In genomic region chr4:95850044-95850739, GRCm38 (mm10) we compare ENCODE assay signal across 16 mouse cellular contexts.
DNase-seq lines count a peak whose midpoint lies in the region; ATAC-seq and TF ChIP-seq lines count a peak whose summit lies in the region.
"Had no signal": no experiment of that assay in that cellular context is flagged by ENCODE, and none has a peak within 500 bp of the region (broad histone marks: within the 10 kb centered on the region; RNA-seq: fewer than 3 reads in every experiment).

No protein-coding gene starts in this region.

- ATAC-seq in liver, embryonic 14.5 days (ENCODE audit: insufficient read depth), result no peak
- peak; percentile 81 for ATAC-seq in megakaryocyte progenitor cell, adult 5-6 weeks (replicated peaks; ENCODE audit: poor library complexity)
- no peak for ATAC-seq in midbrain, embryonic 14.5 days (ENCODE audit: low FRiP score, low TSS enrichment)
- ATAC-seq: midbrain, embryonic 13.5 days had no signal

- WGBS in liver, embryonic 14.5 days (ENCODE audit: insufficient replicate concordance), result 22% methylated on average over 6 of the region's 6 CpGs
- 93% methylated on average over 6 of the region's 6 CpGs for WGBS in midbrain, embryonic 14.5 days

- peak in 2 of 3 experiments; percentile 4 to 11 for DNase-seq in liver, embryonic 14.5 days (ENCODE audit: low read depth in 3 of 3, low spot score in 3 of 3)
- DNase-seq in liver, result no peak
- peak; percentile 58 for DNase-seq in CH12.LX (ENCODE audit: extremely low read depth)
- peak; percentile 35 for DNase-seq in c-Kit-positive CD71-negative TER-119-negative erythroid progenitor cells, embryonic 14.5 days (ENCODE audit: low read depth)
- no peak for DNase-seq in midbrain, embryonic 14.5 days
- DNase-seq in cerebellum, adult 18-20 months, result no peak
- DNase-seq in retina, postnatal 1 day, result no peak
- DNase-seq: adrenal gland, postnatal 14 days; cerebellum, postnatal 25 days; gastrocnemius, postnatal 25 days; thymus, adult 18-20 months had no signal

- no peak for TF ChIP-seq EP300 in liver, embryonic 14.5 days (IDR thresholded peaks at IDR 0.05; ENCODE audit: low read depth)
- TF ChIP-seq EP300 in CH12.LX (IDR thresholded peaks at IDR 0.05; ENCODE audit: low read length), result peak; percentile 27; the same call in 1 of the 2 replicates

- peaks cover 0 to 8% of the 10 kb centered on the region in 2 experiments; a peak in 2 of 4 replicates for H3K4me1 ChIP-seq in liver, embryonic 14.5 days (replicated peaks; ENCODE audit: control insufficient read depth in 2 of 2, insufficient read depth in 2 of 2, low read length in 1 of 2)
- peaks cover 4 to 54% of the 10 kb centered on the region in 2 experiments for H3K4me1 ChIP-seq in CH12.LX (ENCODE audit: control insufficient read depth in 1 of 2, insufficient read depth in 2 of 2)
- no peaks in the 10 kb centered on the region for H3K4me1 ChIP-seq in midbrain, embryonic 14.5 days (ENCODE audit: control insufficient read depth, insufficient read depth, low read length)

- no peak for TF ChIP-seq POLR2A in CH12.LX (IDR thresholded peaks at IDR 0.05; ENCODE audit: low read depth, low read length)

- no peak overlapping the region for H3K27ac ChIP-seq in liver, embryonic 14.5 days
- H3K27ac ChIP-seq in CH12.LX (ENCODE audit: insufficient read depth, low read depth), result no peak overlapping the region
- no peak overlapping the region for H3K27ac ChIP-seq in midbrain, embryonic 14.5 days (replicated peaks; ENCODE audit: low read depth, low read length)
- H3K27ac ChIP-seq: embryonic facial prominence, embryonic 12.5 days; hindbrain, embryonic 12.5 days; midbrain, embryonic 13.5 days had no signal

- no peaks in the 10 kb centered on the region for H3K79me2 ChIP-seq in CH12.LX (replicated peaks; ENCODE audit: control insufficient read depth, extremely low read depth, insufficient read depth, poor library complexity, severe bottlenecking)

- no peaks in the 10 kb centered on the region for H3K9me3 ChIP-seq in liver, embryonic 14.5 days (ENCODE audit: control insufficient read depth, low read length)
- no peaks in the 10 kb centered on the region for H3K9me3 ChIP-seq in CH12.LX (replicated peaks; ENCODE audit: low read length)
- no peaks in the 10 kb centered on the region for H3K9me3 ChIP-seq in midbrain, embryonic 14.5 days (ENCODE audit: control insufficient read depth, low read length)
- H3K9me3 ChIP-seq: embryonic facial prominence, embryonic 12.5 days; heart, embryonic 15.5 days; hindbrain, embryonic 12.5 days; midbrain, embryonic 13.5 days had no signal

- no peak overlapping the region for H3K4me3 ChIP-seq in liver, embryonic 14.5 days (ENCODE audit: insufficient read depth in 1 of 2, low read depth in 2 of 2, low read length in 2 of 2)
- no peak overlapping the region for H3K4me3 ChIP-seq in CH12.LX (replicated peaks in 1 of 3; ENCODE audit: low read depth in 2 of 3, low read length in 2 of 3, poor library complexity in 1 of 3)
- H3K4me3 ChIP-seq in midbrain, embryonic 14.5 days (replicated peaks; ENCODE audit: low read depth, low read length), result no peak overlapping the region
- H3K4me3 ChIP-seq: embryonic facial prominence, embryonic 12.5 days; heart, embryonic 15.5 days; hindbrain, embryonic 12.5 days; midbrain, embryonic 13.5 days had no signal

- H3K9ac ChIP-seq in liver, embryonic 14.5 days (replicated peaks), result no peak overlapping the region
- no peak overlapping the region for H3K9ac ChIP-seq in CH12.LX (ENCODE audit: insufficient read depth, low read depth)
- no peak overlapping the region for H3K9ac ChIP-seq in midbrain, embryonic 14.5 days (replicated peaks; ENCODE audit: low read length)
- H3K9ac ChIP-seq: embryonic facial prominence, embryonic 12.5 days; heart, embryonic 15.5 days; hindbrain, embryonic 12.5 days; midbrain, embryonic 13.5 days had no signal

- no peak overlapping the region for H3K4me2 ChIP-seq in liver, embryonic 14.5 days (ENCODE audit: low read depth)
- no peak overlapping the region; the same call in 1 of the 2 replicates for H3K4me2 ChIP-seq in CH12.LX (ENCODE audit: insufficient read depth, low read depth, poor library complexity, severe bottlenecking)
- no peak overlapping the region for H3K4me2 ChIP-seq in midbrain, embryonic 14.5 days (ENCODE audit: low read length)
- H3K4me2 ChIP-seq: embryonic facial prominence, embryonic 12.5 days; heart, embryonic 15.5 days; hindbrain, embryonic 12.5 days; midbrain, embryonic 13.5 days had no signal

- dilution Hi-C loops in CH12.LX (cut with MboI; ENCODE audit: extremely low pct_ligation_motif_present, extremely low pct_unique_long_range_greater_than_20kb, low sequenced_read_pairs), result no loop called here

- H3K27me3 ChIP-seq in liver, embryonic 14.5 days (ENCODE audit: control insufficient read depth, insufficient read depth, low read length), result no peaks in the 10 kb centered on the region
- H3K27me3 ChIP-seq in CH12.LX (replicated peaks), result no peaks in the 10 kb centered on the region
- H3K27me3 ChIP-seq in midbrain, embryonic 14.5 days (ENCODE audit: control insufficient read depth, insufficient read depth, low read length), result no peaks in the 10 kb centered on the region
- H3K27me3 ChIP-seq: embryonic facial prominence, embryonic 12.5 days; heart, embryonic 15.5 days; hindbrain, embryonic 12.5 days; midbrain, embryonic 13.5 days had no signal

- no peaks in the 10 kb centered on the region for H3K36me3 ChIP-seq in liver, embryonic 14.5 days (replicated peaks; ENCODE audit: control insufficient read depth, insufficient read depth, low read depth)
- H3K36me3 ChIP-seq in CH12.LX (replicated peaks in 1 of 2; ENCODE audit: control insufficient read depth in 1 of 2, insufficient read depth in 1 of 2, low read length in 1 of 2), result no peaks in the 10 kb centered on the region
- H3K36me3 ChIP-seq in midbrain, embryonic 14.5 days (ENCODE audit: control insufficient read depth, insufficient read depth, low read length), result no peaks in the 10 kb centered on the region
- H3K36me3 ChIP-seq: embryonic facial prominence, embryonic 12.5 days; heart, embryonic 15.5 days; hindbrain, embryonic 12.5 days; midbrain, embryonic 13.5 days had no signal

- TF ChIP-seq RAD21 in CH12.LX (IDR thresholded peaks at IDR 0.05; ENCODE audit: low read depth, low read length), result no peak

- no peak for TF ChIP-seq CTCF in liver, embryonic 14.5 days (IDR thresholded peaks at IDR 0.05; ENCODE audit: low read depth)
- no peak for TF ChIP-seq CTCF in CH12.LX (conservative IDR thresholded peaks at IDR 0.05 in 1 of 2, IDR thresholded peaks at IDR 0.05 in 1 of 2; ENCODE audit: low read depth in 2 of 2, low read length in 2 of 2)

- in situ Hi-C loops in CH12.LX (cut with MboI; ENCODE audit: low pct_ligation_motif_present, low pct_unique_long_range_greater_than_20kb, low sequenced_read_pairs), result loop anchor here (25.0 kb wide), 1 partner anchor 288 kb away; the partner anchor contains the start of gene Fggy

TF ChIP-seq in CH12.LX, 34 proteins besides CTCF, POLR2A, EP300 and RAD21:
- TF ChIP-seq ZNF384 (IDR thresholded peaks at IDR 0.05; ENCODE audit: low read depth, low read length), result peak; percentile 94
- no peak for TF ChIP-seq ETS1 (conservative IDR thresholded peaks at IDR 0.05; ENCODE audit: low read depth, low read length)

Comparison
In these comparisons a context has a peak if more than half of its experiments do, and no peak if none do; other contexts are left out.
1. DNase-seq: peak in liver, embryonic 14.5 days (2 of 3), CH12.LX (single experiment) and c-Kit-positive CD71-negative TER-119-negative erythroid progenitor cells, embryonic 14.5 days (single experiment); none in liver (single experiment), midbrain, embryonic 14.5 days (single experiment), cerebellum, adult 18-20 months (0 of 2) and retina, postnatal 1 day (single experiment).